Mouse (Mus musculus): ENCODE measurements around the gene Sema5a. TPM values are rescaled to one million over a fixed set of nuclear protein-coding genes. Genes with fewer than 3 reads are reported as not detected.

Sema5a gene
- polyA plus RNA-seq, 1 experiment, result 14.0 TPM

DNA sequence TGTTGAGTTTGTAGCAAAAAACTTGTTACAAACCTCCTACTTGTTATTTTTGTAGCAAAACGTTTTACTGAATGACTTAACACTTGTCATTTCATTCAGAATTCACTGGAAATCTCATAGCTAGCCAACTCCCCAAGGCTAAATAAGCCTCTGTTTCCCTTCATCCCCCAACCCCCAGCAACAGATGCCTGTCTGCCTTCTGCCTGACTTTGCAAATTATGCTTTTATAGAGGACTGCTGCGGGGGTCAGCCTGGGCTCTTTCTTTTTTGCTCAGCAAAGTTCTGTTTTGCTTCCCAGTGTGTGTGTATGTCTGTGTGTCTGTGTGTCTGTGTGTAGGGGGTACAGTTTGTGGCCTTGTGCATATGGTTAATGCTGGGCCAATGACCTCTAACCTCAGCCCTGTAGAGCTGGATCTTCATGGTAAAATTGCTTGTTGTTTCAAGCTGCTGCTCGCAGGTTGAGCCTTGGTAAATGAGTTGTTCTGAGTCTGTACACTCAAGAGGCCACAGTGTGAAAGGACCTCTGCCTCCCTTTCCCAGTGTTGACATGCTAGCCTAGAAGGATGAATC lies 94.2 kb downstream of the Sema5a start:
- DNase-seq (ENCODE audit: low read depth), result peak; percentile 48
- TF ChIP-seq CTCF (IDR thresholded peaks at IDR 0.05; ENCODE audit: borderline replicate concordance, extremely low read depth, insufficient read depth, insufficient read length), result no peak
- no peak for TF ChIP-seq POLR2A (IDR thresholded peaks at IDR 0.05; ENCODE audit: borderline replicate concordance, extremely low read depth, insufficient read depth, insufficient read length, poor library complexity, severe bottlenecking)

DNA sequence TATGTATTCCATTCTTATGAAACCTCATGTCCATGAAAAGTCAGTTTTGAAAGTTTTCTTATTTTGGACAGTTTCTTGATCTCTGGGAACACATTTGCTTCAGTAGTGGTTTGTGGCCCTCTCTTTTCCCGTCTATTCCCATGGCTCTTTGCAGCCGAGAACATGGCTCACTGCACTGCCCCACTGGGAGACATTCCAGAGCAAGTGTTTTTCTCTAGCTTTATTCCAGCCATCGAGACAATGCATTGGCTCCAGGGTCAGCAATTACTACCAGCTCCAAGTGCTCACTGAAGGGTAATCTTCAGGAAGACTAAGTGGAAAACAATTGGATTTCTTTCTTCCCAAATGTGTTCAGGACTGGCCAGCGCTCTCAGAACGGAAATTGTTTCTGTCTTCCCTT lies 94.8 kb downstream of the Sema5a start:
- no peak for TF ChIP-seq CTCF (IDR thresholded peaks at IDR 0.05; ENCODE audit: borderline replicate concordance, extremely low read depth, insufficient read depth, insufficient read length)
- TF ChIP-seq POLR2A (IDR thresholded peaks at IDR 0.05; ENCODE audit: borderline replicate concordance, extremely low read depth, insufficient read depth, insufficient read length, poor library complexity, severe bottlenecking), result no peak
- DNase-seq (ENCODE audit: low read depth), result peak; percentile 16

DNA sequence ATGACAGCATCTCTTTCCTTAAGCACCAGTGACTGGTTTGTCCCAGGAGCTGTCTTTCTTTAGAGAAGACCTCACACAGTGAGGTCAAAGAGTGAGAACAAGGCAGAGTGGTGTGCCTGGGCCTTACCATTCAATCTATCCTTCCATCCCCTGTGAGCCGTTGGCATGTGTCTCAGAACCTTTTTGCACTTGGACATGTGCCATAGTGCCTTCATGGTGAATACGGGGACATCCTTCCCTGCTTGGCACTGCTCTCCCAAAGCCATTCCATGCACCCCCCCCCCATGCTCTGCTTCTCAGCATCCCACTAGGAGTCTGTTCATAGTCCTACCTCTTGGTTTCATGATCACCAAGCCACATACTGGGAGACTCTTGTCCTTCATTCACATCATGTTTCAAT lies 96.8 kb downstream of the Sema5a start:
- DNase-seq (ENCODE audit: low read depth), result no peak
- TF ChIP-seq POLR2A (IDR thresholded peaks at IDR 0.05; ENCODE audit: borderline replicate concordance, extremely low read depth, insufficient read depth, insufficient read length, poor library complexity, severe bottlenecking) (no peak), CTCF (IDR thresholded peaks at IDR 0.05; ENCODE audit: borderline replicate concordance, extremely low read depth, insufficient read depth, insufficient read length) (no peak)

DNA sequence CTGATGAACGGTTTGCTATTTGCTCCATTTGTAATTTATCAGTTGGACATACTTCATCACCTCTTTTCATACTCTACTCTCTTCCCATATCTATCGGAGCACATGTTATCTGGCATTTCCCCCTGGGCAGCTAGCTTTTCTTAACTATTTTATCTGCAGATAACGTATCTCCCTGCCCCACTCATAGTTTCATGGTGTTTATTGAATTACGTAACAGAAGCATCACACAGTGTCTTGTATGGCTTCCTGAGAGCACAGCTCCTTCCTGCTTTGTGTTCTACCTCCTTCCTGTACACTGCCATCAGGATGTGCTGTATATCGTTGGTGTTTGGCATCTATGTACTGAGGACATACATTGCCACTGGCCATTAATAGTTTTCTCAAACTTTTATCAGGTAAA lies 98.9 kb downstream of the Sema5a start:
- DNase-seq (ENCODE audit: low read depth), result no peak
- TF ChIP-seq CTCF (IDR thresholded peaks at IDR 0.05; ENCODE audit: borderline replicate concordance, extremely low read depth, insufficient read depth, insufficient read length) (no peak), POLR2A (IDR thresholded peaks at IDR 0.05; ENCODE audit: borderline replicate concordance, extremely low read depth, insufficient read depth, insufficient read length, poor library complexity, severe bottlenecking) (no peak)

DNA sequence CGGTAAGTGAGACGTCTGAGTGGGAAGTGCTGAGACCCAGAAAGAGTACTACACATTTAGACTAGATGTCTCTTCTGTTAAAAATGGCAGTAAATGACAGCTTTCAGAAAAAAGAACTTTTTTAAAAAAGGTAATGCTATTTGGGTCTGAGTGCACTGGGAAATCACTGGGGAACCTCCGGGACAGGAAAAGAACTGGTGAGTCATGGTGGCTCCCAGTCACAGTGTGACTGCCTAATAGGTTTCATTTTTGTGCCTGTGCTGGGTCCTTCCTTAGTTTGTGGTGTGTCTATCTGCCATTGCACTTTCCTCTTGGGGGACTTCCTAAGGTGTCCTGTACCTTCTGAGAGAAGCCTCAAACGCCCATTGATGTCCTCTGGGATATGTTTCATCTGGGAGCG lies 102.7 kb downstream of the Sema5a start:
- DNase-seq (ENCODE audit: low read depth), result no peak
- TF ChIP-seq POLR2A (IDR thresholded peaks at IDR 0.05; ENCODE audit: borderline replicate concordance, extremely low read depth, insufficient read depth, insufficient read length, poor library complexity, severe bottlenecking) (no peak), CTCF (IDR thresholded peaks at IDR 0.05; ENCODE audit: borderline replicate concordance, extremely low read depth, insufficient read depth, insufficient read length) (no peak)

DNA sequence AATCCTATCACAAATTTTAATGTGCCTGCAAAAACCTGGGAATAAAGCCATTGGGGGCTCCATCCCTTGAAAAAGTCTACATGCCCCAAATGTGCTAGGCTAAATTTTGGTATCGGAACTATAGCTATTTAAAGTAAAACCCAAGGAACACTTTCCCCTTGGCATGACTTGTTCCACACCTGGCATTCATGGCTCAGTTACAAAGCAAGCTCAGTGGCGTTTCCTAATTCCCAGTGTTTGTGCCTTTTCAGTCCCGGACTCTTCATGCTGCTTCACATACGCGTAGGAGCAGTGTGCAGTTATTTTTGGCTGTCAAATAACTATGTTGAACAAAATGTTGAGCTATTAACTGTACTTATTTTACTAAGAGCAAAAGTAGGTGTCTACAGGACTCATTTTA lies 104.7 kb downstream of the Sema5a start:
- TF ChIP-seq POLR2A (IDR thresholded peaks at IDR 0.05; ENCODE audit: borderline replicate concordance, extremely low read depth, insufficient read depth, insufficient read length, poor library complexity, severe bottlenecking), result no peak
- no peak for TF ChIP-seq CTCF (IDR thresholded peaks at IDR 0.05; ENCODE audit: borderline replicate concordance, extremely low read depth, insufficient read depth, insufficient read length)
- DNase-seq (ENCODE audit: low read depth), result no peak

DNA sequence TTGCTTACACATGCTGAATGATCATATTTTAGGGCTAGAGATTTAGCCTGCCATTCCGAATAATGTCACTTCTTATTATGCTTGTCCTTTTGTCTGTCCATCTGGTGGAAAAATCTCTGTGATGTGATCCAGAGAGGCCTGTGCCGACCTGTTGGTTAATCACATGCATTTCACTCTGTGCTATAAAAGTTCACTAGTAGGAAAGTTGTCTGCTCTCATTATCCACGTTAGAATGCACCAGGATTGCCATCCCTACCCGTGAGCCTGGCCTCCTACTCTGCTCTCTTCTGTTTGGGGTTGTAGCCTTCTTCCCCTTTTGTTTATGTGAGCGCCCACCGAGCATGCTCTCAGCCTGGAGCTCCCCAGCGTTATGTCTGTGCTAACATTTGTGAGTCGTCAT lies 108.4 kb downstream of the Sema5a start:
- no peak for DNase-seq (ENCODE audit: low read depth)
- TF ChIP-seq CTCF (IDR thresholded peaks at IDR 0.05; ENCODE audit: borderline replicate concordance, extremely low read depth, insufficient read depth, insufficient read length), result no peak
- no peak for TF ChIP-seq POLR2A (IDR thresholded peaks at IDR 0.05; ENCODE audit: borderline replicate concordance, extremely low read depth, insufficient read depth, insufficient read length, poor library complexity, severe bottlenecking)

DNA sequence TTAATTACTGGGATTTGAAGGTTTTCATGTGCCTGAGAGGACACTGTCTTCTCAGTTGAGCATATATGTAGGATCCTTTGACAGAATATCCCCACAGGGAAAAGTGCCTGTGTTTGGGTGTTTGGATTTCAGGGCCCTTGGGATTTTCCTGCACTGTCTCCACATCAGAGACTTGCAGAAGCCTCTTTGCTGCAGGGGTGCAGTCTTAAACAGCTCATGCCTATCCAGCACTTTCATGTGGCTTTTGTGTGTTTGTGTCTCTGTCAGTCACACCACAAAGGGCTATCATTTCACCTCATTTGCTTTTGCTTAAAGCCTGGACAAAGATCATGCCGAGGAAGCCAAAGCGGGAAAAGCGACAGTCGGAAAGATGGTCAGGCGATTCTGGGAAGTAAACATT lies 108.9 kb downstream of the Sema5a start:
- TF ChIP-seq CTCF (IDR thresholded peaks at IDR 0.05; ENCODE audit: borderline replicate concordance, extremely low read depth, insufficient read depth, insufficient read length) (no peak), POLR2A (IDR thresholded peaks at IDR 0.05; ENCODE audit: borderline replicate concordance, extremely low read depth, insufficient read depth, insufficient read length, poor library complexity, severe bottlenecking) (no peak)
- peak; percentile 26 for DNase-seq (ENCODE audit: low read depth)

DNA sequence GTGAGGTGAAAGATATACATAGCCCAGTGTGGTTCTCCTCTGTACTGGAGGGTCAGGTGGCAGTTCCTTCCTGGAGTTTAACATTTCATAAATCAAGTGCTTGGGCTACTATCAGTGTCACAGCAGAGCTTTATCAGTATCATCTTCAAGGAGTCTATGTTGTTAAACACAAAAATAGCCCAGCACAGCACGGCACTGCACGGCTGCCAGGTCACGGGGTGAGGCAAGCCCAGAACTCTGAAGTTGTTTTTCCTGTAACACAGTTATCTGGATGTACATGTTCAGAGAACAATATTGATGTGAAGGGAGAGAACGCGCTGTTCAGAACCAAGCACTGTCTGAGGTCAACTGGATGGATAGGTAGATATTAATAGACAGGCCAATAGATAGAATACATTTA lies 112.2 kb downstream of the Sema5a start:
- TF ChIP-seq POLR2A (IDR thresholded peaks at IDR 0.05; ENCODE audit: borderline replicate concordance, extremely low read depth, insufficient read depth, insufficient read length, poor library complexity, severe bottlenecking) (no peak), CTCF (IDR thresholded peaks at IDR 0.05; ENCODE audit: borderline replicate concordance, extremely low read depth, insufficient read depth, insufficient read length) (no peak)
- no peak for DNase-seq (ENCODE audit: low read depth)

DNA sequence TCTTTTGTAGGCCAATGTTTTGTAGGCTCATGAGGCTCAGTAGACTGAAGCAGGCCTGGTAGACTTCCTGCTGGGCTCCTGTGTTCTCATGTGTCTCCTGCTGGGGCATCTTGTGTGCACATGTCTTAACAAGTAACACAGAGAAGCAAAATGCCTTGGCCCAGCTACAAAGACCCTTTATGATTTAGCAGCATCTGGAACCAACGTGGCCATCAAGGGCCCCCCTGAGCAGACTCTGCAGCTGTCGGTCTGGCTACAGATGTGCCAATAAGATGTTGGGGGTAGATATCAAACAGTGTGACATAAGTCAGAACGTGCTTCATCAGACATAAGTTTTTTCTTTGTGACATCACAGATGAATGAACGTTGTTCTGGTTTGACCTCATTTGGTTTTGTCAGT lies 123.2 kb downstream of the Sema5a start:
- TF ChIP-seq CTCF (IDR thresholded peaks at IDR 0.05; ENCODE audit: borderline replicate concordance, extremely low read depth, insufficient read depth, insufficient read length), result no peak
- no peak for TF ChIP-seq POLR2A (IDR thresholded peaks at IDR 0.05; ENCODE audit: borderline replicate concordance, extremely low read depth, insufficient read depth, insufficient read length, poor library complexity, severe bottlenecking)
- DNase-seq (ENCODE audit: low read depth), result no peak

DNA sequence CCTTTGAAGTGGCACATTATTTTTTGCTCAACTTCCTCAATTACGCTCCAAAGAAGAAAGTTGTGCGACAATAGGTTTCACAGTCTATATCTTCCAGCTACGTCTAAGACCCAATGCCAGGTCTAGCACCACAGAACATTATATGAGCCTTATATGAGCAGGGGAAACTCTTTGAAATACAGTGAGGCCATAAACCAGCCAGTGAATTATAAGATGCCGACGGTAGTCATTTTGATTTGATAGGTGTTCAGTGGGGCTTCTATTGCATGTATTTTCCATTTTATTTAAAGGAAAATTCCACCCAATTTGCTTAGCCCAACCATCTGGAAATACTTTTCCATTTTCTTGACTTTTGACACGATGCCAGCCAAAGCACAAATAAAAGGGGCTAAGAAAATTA lies 126.3 kb downstream of the Sema5a start:
- no peak for DNase-seq (ENCODE audit: low read depth)
- TF ChIP-seq POLR2A (IDR thresholded peaks at IDR 0.05; ENCODE audit: borderline replicate concordance, extremely low read depth, insufficient read depth, insufficient read length, poor library complexity, severe bottlenecking) (no peak), CTCF (IDR thresholded peaks at IDR 0.05; ENCODE audit: borderline replicate concordance, extremely low read depth, insufficient read depth, insufficient read length) (no peak)

DNA sequence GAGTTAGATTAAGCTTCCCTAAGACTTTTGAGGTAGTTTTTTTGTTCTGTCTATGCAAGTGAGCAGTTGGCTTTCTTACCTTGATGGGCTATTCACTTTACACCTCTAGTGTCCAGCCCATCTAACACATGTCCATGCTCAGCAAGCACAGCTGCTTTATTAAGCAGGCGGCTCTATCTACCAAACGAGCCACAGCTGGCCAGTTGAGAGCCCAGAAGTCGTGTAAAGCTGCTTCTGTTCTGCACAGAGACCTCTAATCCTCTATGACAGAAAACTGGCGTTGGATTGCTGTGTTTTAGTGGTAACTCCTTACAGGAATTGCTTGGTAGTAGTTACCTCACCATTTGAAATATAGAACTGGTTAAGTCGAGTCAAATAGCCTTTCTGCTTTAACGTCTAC lies 126.8 kb downstream of the Sema5a start:
- TF ChIP-seq CTCF (IDR thresholded peaks at IDR 0.05; ENCODE audit: borderline replicate concordance, extremely low read depth, insufficient read depth, insufficient read length), result no peak
- no peak for TF ChIP-seq POLR2A (IDR thresholded peaks at IDR 0.05; ENCODE audit: borderline replicate concordance, extremely low read depth, insufficient read depth, insufficient read length, poor library complexity, severe bottlenecking)
- no peak for DNase-seq (ENCODE audit: low read depth)

Measured in brain, embryonic 14.5 days (tissue).